Mouse (Mus musculus): Measurements from ENCODE around the gene Gm16503. TPM values are rescaled to one million over a fixed set of nuclear protein-coding genes. Genes with fewer than 3 reads are reported as not detected.
"Not testable (repeated sequence)": the region's sequence is repeated elsewhere in the genome, so short reads cannot be mapped to it uniquely, and the experiment has no call there.

Gene Gm16503
- polyA plus RNA-seq, 1 experiment from 2014 or later, result 0.05 TPM

GRCm38 (mm10) chr4:147525125-147525524 is 14.9 kb upstream of the Gm16503 start:
- Histone ChIP-seq H3K9ac (ENCODE audit: low read depth, low read length) (no peak overlapping the region), H3K4me2 (replicated peaks; ENCODE audit: low read depth) (no peak overlapping the region), H3K4me1 (replicated peaks; ENCODE audit: control insufficient read depth, insufficient read depth, low read length) (no peaks in the 10 kb centered on the region), H3K9me3 (ENCODE audit: control insufficient read depth) (peaks cover 48% of the 10 kb centered on the region), H3K4me3 (ENCODE audit: low read depth, low read length) (no peak overlapping the region), H3K27me3 (replicated peaks; ENCODE audit: control insufficient read depth, insufficient read depth, low read length) (no peaks in the 10 kb centered on the region), H3K27ac (ENCODE audit: low read depth, low read length) (no peak overlapping the region), H3K36me3 (ENCODE audit: control insufficient read depth, insufficient read depth) (no peaks in the 10 kb centered on the region)
- ATAC-seq, result no peak
- TF ChIP-seq CTCF (IDR thresholded peaks at IDR 0.05; ENCODE audit: low read depth), result no peak
- 84% methylated on average over 1 of the region's 1 CpGs for WGBS

GRCm38 (mm10) chr4:147530366-147530765 is 9.7 kb upstream of the Gm16503 start:
- Histone ChIP-seq H3K27me3 (replicated peaks; ENCODE audit: control insufficient read depth, insufficient read depth, low read length) (no peaks in the 10 kb centered on the region), H3K4me1 (replicated peaks; ENCODE audit: control insufficient read depth, insufficient read depth, low read length) (no peaks in the 10 kb centered on the region), H3K9me3 (ENCODE audit: control insufficient read depth) (peaks cover 27% of the 10 kb centered on the region), H3K36me3 (ENCODE audit: control insufficient read depth, insufficient read depth) (no peaks in the 10 kb centered on the region), H3K4me3 (ENCODE audit: low read depth, low read length) (no peak overlapping the region), H3K4me2 (replicated peaks; ENCODE audit: low read depth) (no peak overlapping the region), H3K9ac (ENCODE audit: low read depth, low read length) (no peak overlapping the region), H3K27ac (ENCODE audit: low read depth, low read length) (no peak overlapping the region)
- no peak for TF ChIP-seq CTCF (IDR thresholded peaks at IDR 0.05; ENCODE audit: low read depth)
- 90% methylated on average over 1 of the region's 1 CpGs for WGBS
- ATAC-seq, result no peak

- not testable (repeated sequence) for H3K4me1 ChIP-seq (replicated peaks; ENCODE audit: control insufficient read depth, insufficient read depth, low read length); H3K4me3 ChIP-seq (ENCODE audit: low read depth, low read length); H3K27ac ChIP-seq (ENCODE audit: low read depth, low read length); H3K9ac ChIP-seq (ENCODE audit: low read depth, low read length); H3K4me2 ChIP-seq (replicated peaks; ENCODE audit: low read depth); H3K36me3 ChIP-seq (ENCODE audit: control insufficient read depth, insufficient read depth); H3K27me3 ChIP-seq (replicated peaks; ENCODE audit: control insufficient read depth, insufficient read depth, low read length); ATAC-seq
- H3K9me3 ChIP-seq (ENCODE audit: control insufficient read depth), result peaks cover 26% of the 10 kb centered on the region
Measured at GRCm38 (mm10) chr4:147535916-147536315, 4.1 kb upstream of the Gm16503 start.

- no peak overlapping the region for H3K27ac ChIP-seq (ENCODE audit: low read depth, low read length)
- H3K4me3 ChIP-seq (ENCODE audit: low read depth, low read length), result no peak overlapping the region
- no peaks in the 10 kb centered on the region for H3K36me3 ChIP-seq (ENCODE audit: control insufficient read depth, insufficient read depth)
- peaks cover 24% of the 10 kb centered on the region for H3K9me3 ChIP-seq (ENCODE audit: control insufficient read depth)
- ATAC-seq, result no peak
- TF ChIP-seq CTCF (IDR thresholded peaks at IDR 0.05; ENCODE audit: low read depth), result no peak
- no peak overlapping the region for H3K9ac ChIP-seq (ENCODE audit: low read depth, low read length)
- no peaks in the 10 kb centered on the region for H3K4me1 ChIP-seq (replicated peaks; ENCODE audit: control insufficient read depth, insufficient read depth, low read length)
- H3K4me2 ChIP-seq (replicated peaks; ENCODE audit: low read depth), result no peak overlapping the region
- 84% methylated on average over 2 of the region's 2 CpGs for WGBS
- H3K27me3 ChIP-seq (replicated peaks; ENCODE audit: control insufficient read depth, insufficient read depth, low read length), result no peaks in the 10 kb centered on the region
Measured at GRCm38 (mm10) chr4:147537702-147538101, 2.3 kb upstream of the Gm16503 start.

GRCm38 (mm10) chr4:147541105-147541504 is 1.1 kb downstream of the Gm16503 start:
- Histone ChIP-seq H3K4me2 (replicated peaks; ENCODE audit: low read depth) (no peak overlapping the region), H3K36me3 (ENCODE audit: control insufficient read depth, insufficient read depth) (no peaks in the 10 kb centered on the region), H3K4me1 (replicated peaks; ENCODE audit: control insufficient read depth, insufficient read depth, low read length) (no peaks in the 10 kb centered on the region), H3K27me3 (replicated peaks; ENCODE audit: control insufficient read depth, insufficient read depth, low read length) (no peaks in the 10 kb centered on the region), H3K27ac (ENCODE audit: low read depth, low read length) (no peak overlapping the region), H3K9me3 (ENCODE audit: control insufficient read depth) (peaks cover 28% of the 10 kb centered on the region), H3K9ac (ENCODE audit: low read depth, low read length) (no peak overlapping the region), H3K4me3 (ENCODE audit: low read depth, low read length) (no peak overlapping the region)
- TF ChIP-seq CTCF (IDR thresholded peaks at IDR 0.05; ENCODE audit: low read depth), result no peak
- ATAC-seq, result no peak

- not testable (repeated sequence) for H3K9me3 ChIP-seq (ENCODE audit: control insufficient read depth); H3K4me1 ChIP-seq (replicated peaks; ENCODE audit: control insufficient read depth, insufficient read depth, low read length); H3K4me3 ChIP-seq (ENCODE audit: low read depth, low read length); H3K27ac ChIP-seq (ENCODE audit: low read depth, low read length); H3K27me3 ChIP-seq (replicated peaks; ENCODE audit: control insufficient read depth, insufficient read depth, low read length); H3K4me2 ChIP-seq (replicated peaks; ENCODE audit: low read depth); H3K36me3 ChIP-seq (ENCODE audit: control insufficient read depth, insufficient read depth); H3K9ac ChIP-seq (ENCODE audit: low read depth, low read length); ATAC-seq
- WGBS, result 77% methylated on average over 5 of the region's 5 CpGs
Measured at GRCm38 (mm10) chr4:147553071-147553470, 13.1 kb downstream of the Gm16503 start, which contains the start of gene Zfp985. Gene Zfp985, plus strand, starts transcription at chr4:147553277.

- not testable (repeated sequence) for H3K9ac ChIP-seq (ENCODE audit: low read depth, low read length); H3K36me3 ChIP-seq (ENCODE audit: control insufficient read depth, insufficient read depth); H3K4me3 ChIP-seq (ENCODE audit: low read depth, low read length); H3K27me3 ChIP-seq (replicated peaks; ENCODE audit: control insufficient read depth, insufficient read depth, low read length); H3K27ac ChIP-seq (ENCODE audit: low read depth, low read length); H3K9me3 ChIP-seq (ENCODE audit: control insufficient read depth); H3K4me2 ChIP-seq (replicated peaks; ENCODE audit: low read depth); H3K4me1 ChIP-seq (replicated peaks; ENCODE audit: control insufficient read depth, insufficient read depth, low read length); ATAC-seq
- 74% methylated on average over 2 of the region's 2 CpGs for WGBS
Measured at GRCm38 (mm10) chr4:147554361-147554760, 14.3 kb downstream of the Gm16503 start.

- H3K36me3 ChIP-seq (ENCODE audit: control insufficient read depth, insufficient read depth); H3K4me3 ChIP-seq (ENCODE audit: low read depth, low read length); H3K4me1 ChIP-seq (replicated peaks; ENCODE audit: control insufficient read depth, insufficient read depth, low read length); H3K27me3 ChIP-seq (replicated peaks; ENCODE audit: control insufficient read depth, insufficient read depth, low read length); ATAC-seq; H3K4me2 ChIP-seq (replicated peaks; ENCODE audit: low read depth); H3K9me3 ChIP-seq (ENCODE audit: control insufficient read depth); H3K9ac ChIP-seq (ENCODE audit: low read depth, low read length); H3K27ac ChIP-seq (ENCODE audit: low read depth, low read length): not testable (repeated sequence)
- 57% methylated on average over 1 of the region's 1 CpGs for WGBS
Measured at GRCm38 (mm10) chr4:147556921-147557320, 16.9 kb downstream of the Gm16503 start.

GRCm38 (mm10) chr4:147558011-147558410 is 18.0 kb downstream of the Gm16503 start:
- ATAC-seq; H3K4me1 ChIP-seq (replicated peaks; ENCODE audit: control insufficient read depth, insufficient read depth, low read length); H3K36me3 ChIP-seq (ENCODE audit: control insufficient read depth, insufficient read depth); H3K9me3 ChIP-seq (ENCODE audit: control insufficient read depth); H3K9ac ChIP-seq (ENCODE audit: low read depth, low read length); H3K27ac ChIP-seq (ENCODE audit: low read depth, low read length); H3K4me3 ChIP-seq (ENCODE audit: low read depth, low read length); H3K4me2 ChIP-seq (replicated peaks; ENCODE audit: low read depth); H3K27me3 ChIP-seq (replicated peaks; ENCODE audit: control insufficient read depth, insufficient read depth, low read length): not testable (repeated sequence)

GRCm38 (mm10) chr4:147559096-147559495 is 19.1 kb downstream of the Gm16503 start:
- 63% methylated on average over 1 of the region's 1 CpGs for WGBS
- H3K9ac ChIP-seq (ENCODE audit: low read depth, low read length); H3K4me3 ChIP-seq (ENCODE audit: low read depth, low read length): not testable (repeated sequence)

More at GRCm38 (mm10) chr4:147559096-147559495, 19.1 kb downstream of the Gm16503 start:
- H3K4me1 ChIP-seq (replicated peaks; ENCODE audit: control insufficient read depth, insufficient read depth, low read length); H3K4me2 ChIP-seq (replicated peaks; ENCODE audit: low read depth); H3K9me3 ChIP-seq (ENCODE audit: control insufficient read depth); H3K36me3 ChIP-seq (ENCODE audit: control insufficient read depth, insufficient read depth); ATAC-seq; H3K27ac ChIP-seq (ENCODE audit: low read depth, low read length); H3K27me3 ChIP-seq (replicated peaks; ENCODE audit: control insufficient read depth, insufficient read depth, low read length): not testable (repeated sequence)
